Mouse (Mus musculus): Measurements from ENCODE around the gene Lyst. TPM values are rescaled to one million over a fixed set of nuclear protein-coding genes. Genes with fewer than 3 reads are reported as not detected.

Gene Lyst
- total RNA-seq (2023), result 100 to 1,000 TPM; 183 to 207 TPM

DNA sequence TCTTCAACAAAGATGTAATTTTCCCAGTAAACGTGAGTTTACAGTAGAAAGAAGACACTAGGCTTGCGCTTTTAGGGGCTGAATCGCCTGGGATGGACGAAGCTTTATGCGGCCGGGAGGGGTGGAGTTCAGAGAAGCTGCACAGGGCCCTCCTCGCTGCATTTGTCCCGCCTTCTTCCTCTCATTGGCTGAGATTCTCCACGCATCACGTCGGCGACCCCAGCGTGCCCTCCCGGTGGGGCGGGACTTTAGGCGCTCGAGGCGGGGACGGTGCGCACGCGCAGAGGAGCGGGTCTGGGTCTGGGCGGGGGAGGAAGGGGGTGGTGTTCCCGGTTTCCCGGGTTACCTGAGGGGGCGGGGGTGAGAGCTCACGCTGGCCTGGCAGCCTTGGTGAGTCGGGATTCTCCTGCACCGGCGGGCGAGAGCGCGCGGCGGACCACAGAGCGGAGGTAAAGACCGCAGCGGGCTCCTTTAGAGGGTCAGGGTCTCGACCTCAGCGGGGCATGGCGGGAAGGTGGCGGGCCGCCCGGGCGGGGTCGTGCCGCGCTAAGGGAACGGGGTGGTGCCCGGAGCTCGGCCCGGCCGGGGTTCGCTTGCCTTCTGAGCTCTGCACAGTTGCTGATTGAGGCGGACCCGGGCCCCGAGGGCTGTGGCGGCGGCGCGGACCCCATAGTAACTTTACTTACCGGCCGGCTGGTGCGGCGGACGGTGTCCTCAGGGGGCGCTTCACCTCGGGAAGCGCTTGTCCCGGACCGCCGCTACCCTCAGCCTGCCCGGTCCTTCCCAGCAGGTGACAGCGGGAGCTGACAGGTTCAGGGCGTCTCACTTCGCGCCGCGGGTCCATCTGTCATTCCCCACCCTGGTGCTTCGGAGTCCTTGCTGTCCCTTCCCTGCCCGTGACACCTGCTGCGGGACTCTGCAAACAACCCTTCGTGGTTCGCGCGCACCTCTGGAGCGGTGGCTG, at the start of gene Lyst:
TSS of gene Lyst (plus strand) at position 350 of the 964 bp plus-strand sequence.

DNA sequence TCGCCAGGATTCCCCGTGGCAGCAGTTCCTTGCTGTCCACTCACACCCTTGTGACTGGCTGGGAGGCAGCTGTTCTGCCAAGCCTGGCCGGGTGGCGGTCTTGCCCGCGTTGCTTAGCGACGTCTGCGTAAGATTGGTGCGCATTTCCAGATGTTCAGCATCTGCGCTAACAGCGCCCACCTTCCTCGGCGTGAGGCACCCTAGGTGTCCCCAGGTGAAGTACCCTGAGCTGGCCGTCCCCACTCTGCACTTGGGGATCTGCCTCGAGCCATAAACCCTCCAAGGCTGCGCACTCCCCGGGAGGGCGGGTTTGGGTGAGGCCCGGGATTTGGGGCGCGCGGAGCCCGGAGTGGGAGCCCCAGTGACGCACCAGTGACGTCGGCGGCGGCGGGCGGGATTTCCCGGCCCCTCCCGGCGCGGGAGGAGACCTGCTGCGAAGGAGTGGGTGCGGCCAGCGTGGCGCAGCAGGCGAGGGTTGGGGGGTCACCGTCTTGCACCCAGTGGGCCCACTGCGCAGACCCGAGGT, 193.8 kb downstream of the Lyst start, which contains the start of gene Gng4:
TSS of gene Gng4 (plus strand) at position 166 of the 526 bp plus-strand sequence.

Other genes starting within 250 kb of the Lyst start
- 100 to 1,000 TPM; 123 to 161 TPM for gene Gpr137b, start 196.4 kb upstream of the Lyst start, total RNA-seq (2023)
- gene Nid1, start 152.8 kb upstream of the Lyst start, total RNA-seq (2023), result under 1 TPM; 0.15 to 0.45 TPM
- 1 to 10 TPM in 1 of 2 experiments, under 1 TPM in 1; 0.81 to 1.7 TPM for gene Gng4, start 193.7 kb downstream of the Lyst start, total RNA-seq (2023)